ENCODE assay signal across 7 mouse cellular contexts in genomic region chr2:132316041-132316808, GRCm38 (mm10). TPM values are rescaled to one million over a fixed set of nuclear protein-coding genes. Genes with fewer than 3 reads are reported as not detected.
DNase-seq lines count a peak whose midpoint lies in the region; ATAC-seq and TF ChIP-seq lines count a peak whose summit lies in the region.

No protein-coding gene starts in this region.

- peak; percentile 99 for ATAC-seq in Patski
- peak; percentile 82 for ATAC-seq in forebrain, embryonic 16.5 days
- peak; percentile 72 for ATAC-seq in hindbrain, embryonic 12.5 days (ENCODE audit: low FRiP score)

- H3K9ac ChIP-seq in forebrain, embryonic 16.5 days (replicated peaks; ENCODE audit: low read depth, low read length), result no peak overlapping the region
- H3K9ac ChIP-seq in hindbrain, embryonic 12.5 days, result no peak overlapping the region

- DNase-seq in Patski (ENCODE audit: low read depth, low spot score), result peak; percentile 24
- DNase-seq in cerebellum, adult 11-12 months, result peak; percentile 66
- peak; percentile 56 for DNase-seq in layer of hippocampus, adult 9-11 months
- DNase-seq in lung, postnatal 36 days, result peak; percentile 78
- peak; percentile 75 to 79 for DNase-seq in right cerebral cortex, adult 2 months (ENCODE audit: low spot score in 2 of 2)

- no peaks in the 10 kb centered on the region for H3K4me1 ChIP-seq in forebrain, embryonic 16.5 days (replicated peaks; ENCODE audit: control insufficient read depth, insufficient read depth, low read length)
- H3K4me1 ChIP-seq in hindbrain, embryonic 12.5 days, result no peaks in the 10 kb centered on the region

- H3K4me3 ChIP-seq in forebrain, embryonic 16.5 days (replicated peaks; ENCODE audit: low read length), result no peak overlapping the region
- no peak overlapping the region for H3K4me3 ChIP-seq in hindbrain, embryonic 12.5 days

- no peaks in the 10 kb centered on the region for H3K27me3 ChIP-seq in Patski
- no peaks in the 10 kb centered on the region for H3K27me3 ChIP-seq in forebrain, embryonic 16.5 days (replicated peaks; ENCODE audit: control insufficient read depth, insufficient read depth, low read length)
- no peaks in the 10 kb centered on the region for H3K27me3 ChIP-seq in hindbrain, embryonic 12.5 days

- in situ Hi-C loops in Patski (cut with MboI; ENCODE audit: low pct_unique_long_range_greater_than_20kb), result loop anchor here (25.0 kb wide), 2 partner anchors 396 to 596 kb away; no protein-coding TSS in a partner anchor

- 45% methylated on average over 8 of the region's 8 CpGs for WGBS in forebrain, embryonic 16.5 days
- 41% methylated on average over 8 of the region's 8 CpGs for WGBS in hindbrain, embryonic 12.5 days

- H3K36me3 ChIP-seq in forebrain, embryonic 16.5 days (ENCODE audit: control insufficient read depth, insufficient read depth), result no peaks in the 10 kb centered on the region
- H3K36me3 ChIP-seq in hindbrain, embryonic 12.5 days, result 0 out of 2 replicates have a peak, but pooled peaks cover 5% of the 10 kb centered on the region

- TF ChIP-seq CTCF in Patski (IDR thresholded peaks at IDR 0.05), result peak; percentile 97

- no peak overlapping the region for H3K4me2 ChIP-seq in forebrain, embryonic 16.5 days (ENCODE audit: low read length)
- H3K4me2 ChIP-seq in hindbrain, embryonic 12.5 days (replicated peaks), result no peak overlapping the region

- no peak overlapping the region for H3K27ac ChIP-seq in forebrain, embryonic 16.5 days (ENCODE audit: low read length)
- no peak overlapping the region for H3K27ac ChIP-seq in hindbrain, embryonic 12.5 days

- POLR2A ChIA-PET in Patski (lab: Charles Lee), result no interaction called here

- no peaks in the 10 kb centered on the region for H3K9me3 ChIP-seq in forebrain, embryonic 16.5 days (ENCODE audit: control insufficient read depth, low read length)
- H3K9me3 ChIP-seq in hindbrain, embryonic 12.5 days (replicated peaks), result no peaks in the 10 kb centered on the region; the same call in 1 of the 2 replicates

- CTCF ChIA-PET in Patski (lab: Charles Lee), result interaction anchor here (0.6 to 3.0 kb wide), 16 partner anchors 9 to 228 kb away, joined by 3 to 25 read pairs (median 3); no protein-coding TSS in a partner anchor

RNA-seq across cellular contexts. Expression of gene Cds2, which starts 53.3 kb away (rescaled TPM):
- polyA plus RNA-seq in Patski (2021), result 48.0 TPM
- 23.0 and 27.9 TPM in 2 replicates for polyA plus RNA-seq in forebrain, embryonic 16.5 days (2015; fragmentation: Nextera tagmentation; extraction: Ambion mirVana)
- 41.6 and 43.7 TPM in 2 replicates for polyA plus RNA-seq in hindbrain, embryonic 12.5 days (2016; fragmentation: Nextera tagmentation; extraction: Ambion mirVana)

Comparison
In these comparisons a context has a peak if more than half of its experiments do, and no peak if none do; other contexts are left out.
1. DNase-seq: peak in every context shown above with its lines; median percentile 78 in lung, postnatal 36 days; 77 in right cerebral cortex, adult 2 months; 66 in cerebellum, adult 11-12 months; 56 in layer of hippocampus, adult 9-11 months; 24 in Patski.